Mouse (Mus musculus): Measurements from ENCODE around the gene Slc27a2. TPM values are rescaled to one million over a fixed set of nuclear protein-coding genes. Genes with fewer than 3 reads are reported as not detected.

Gene Slc27a2
- polyA plus RNA-seq, 1 experiment from 2014 or later, result 0.58 TPM

- Histone ChIP-seq H3K36me3 (no peaks in the 10 kb centered on the region), H3K9me3 (peaks cover 8% of the 10 kb centered on the region; the same call in 1 of the 2 replicates), H3K27me3 (ENCODE audit: insufficient read depth, poor library complexity, severe bottlenecking) (no peaks in the 10 kb centered on the region), H3K27ac (no peak overlapping the region), H3K4me1 (replicated peaks) (no peaks in the 10 kb centered on the region), H3K4me3 (no peak overlapping the region)
- DNase-seq (ENCODE audit: low spot score), result no peak
- WGBS, result 75% methylated on average over 1 of the region's 1 CpGs
These were observed 20.0 kb downstream of the Slc27a2 start for GRCm38 (mm10) chr2:126572163-126572562.

GRCm38 (mm10) chr2:126572747-126573146 lies 20.5 kb downstream of the Slc27a2 start:
- no peak overlapping the region for H3K4me3 ChIP-seq
- DNase-seq (ENCODE audit: low spot score), result no peak
- peaks cover 8% of the 10 kb centered on the region; the same call in 1 of the 2 replicates for H3K9me3 ChIP-seq
- no peaks in the 10 kb centered on the region for H3K36me3 ChIP-seq
- WGBS, result 82% methylated on average over 4 of the region's 4 CpGs
- H3K27me3 ChIP-seq (ENCODE audit: insufficient read depth, poor library complexity, severe bottlenecking), result no peaks in the 10 kb centered on the region
- H3K4me1 ChIP-seq (replicated peaks), result no peaks in the 10 kb centered on the region
- H3K27ac ChIP-seq, result no peak overlapping the region

- H3K27ac ChIP-seq, result no peak overlapping the region
- H3K9me3 ChIP-seq, result peaks cover 7% of the 10 kb centered on the region; the same call in 1 of the 2 replicates
- no peak for DNase-seq (ENCODE audit: low spot score)
- H3K27me3 ChIP-seq (ENCODE audit: insufficient read depth, poor library complexity, severe bottlenecking), result no peaks in the 10 kb centered on the region
- no peak overlapping the region for H3K4me3 ChIP-seq
- H3K4me1 ChIP-seq (replicated peaks), result no peaks in the 10 kb centered on the region
- H3K36me3 ChIP-seq, result no peaks in the 10 kb centered on the region
- WGBS, result 82% methylated on average over 11 of the region's 11 CpGs
These were observed 23.4 kb downstream of the Slc27a2 start for GRCm38 (mm10) chr2:126575391-126576176.

GRCm38 (mm10) chr2:126577362-126577761 lies 25.2 kb downstream of the Slc27a2 start:
- Histone ChIP-seq H3K36me3 (no peaks in the 10 kb centered on the region), H3K4me3 (no peak overlapping the region), H3K4me1 (replicated peaks) (no peaks in the 10 kb centered on the region), H3K27ac (no peak overlapping the region), H3K27me3 (ENCODE audit: insufficient read depth, poor library complexity, severe bottlenecking) (no peaks in the 10 kb centered on the region), H3K9me3 (no peaks in the 10 kb centered on the region)
- 91% methylated on average over 5 of the region's 5 CpGs for WGBS
- DNase-seq (ENCODE audit: low spot score), result no peak

- no peak for DNase-seq (ENCODE audit: low spot score)
These were observed 27.1 kb downstream of the Slc27a2 start for GRCm38 (mm10) chr2:126579282-126579681.

GRCm38 (mm10) chr2:126583960-126584359 lies 31.8 kb downstream of the Slc27a2 start:
- DNase-seq (ENCODE audit: low spot score), result no peak
- Histone ChIP-seq H3K36me3 (no peaks in the 10 kb centered on the region), H3K27ac (no peak overlapping the region), H3K27me3 (ENCODE audit: insufficient read depth, poor library complexity, severe bottlenecking) (no peaks in the 10 kb centered on the region), H3K4me1 (replicated peaks) (no peaks in the 10 kb centered on the region), H3K4me3 (no peak overlapping the region), H3K9me3 (no peaks in the 10 kb centered on the region)
- 77% methylated on average over 6 of the region's 6 CpGs for WGBS

More at GRCm38 (mm10) chr2:126579282-126579681, 27.1 kb downstream of the Slc27a2 start:
- H3K36me3 ChIP-seq, result no peaks in the 10 kb centered on the region
- no peaks in the 10 kb centered on the region for H3K9me3 ChIP-seq
- H3K4me1 ChIP-seq (replicated peaks), result no peaks in the 10 kb centered on the region
- no peak overlapping the region for H3K27ac ChIP-seq
- 91% methylated on average over 1 of the region's 1 CpGs for WGBS
- H3K4me3 ChIP-seq, result no peak overlapping the region
- no peaks in the 10 kb centered on the region for H3K27me3 ChIP-seq (ENCODE audit: insufficient read depth, poor library complexity, severe bottlenecking)

GRCm38 (mm10) chr2:126584621-126585369 lies 32.6 kb downstream of the Slc27a2 start:
- no peaks in the 10 kb centered on the region for H3K27me3 ChIP-seq (ENCODE audit: insufficient read depth, poor library complexity, severe bottlenecking)
- no peaks in the 10 kb centered on the region for H3K9me3 ChIP-seq
- no peak overlapping the region for H3K27ac ChIP-seq
- no peaks in the 10 kb centered on the region for H3K4me1 ChIP-seq (replicated peaks)
- no peaks in the 10 kb centered on the region for H3K36me3 ChIP-seq
- no peak for DNase-seq (ENCODE audit: low spot score)
- H3K4me3 ChIP-seq, result no peak overlapping the region
- 85% methylated on average over 8 of the region's 8 CpGs for WGBS

- Histone ChIP-seq H3K36me3 (no peaks in the 10 kb centered on the region), H3K4me3 (no peak overlapping the region), H3K27me3 (ENCODE audit: insufficient read depth, poor library complexity, severe bottlenecking) (no peaks in the 10 kb centered on the region), H3K4me1 (replicated peaks) (no peaks in the 10 kb centered on the region), H3K27ac (no peak overlapping the region), H3K9me3 (no peaks in the 10 kb centered on the region)
- DNase-seq (ENCODE audit: low spot score), result no peak
- 87% methylated on average over 3 of the region's 3 CpGs for WGBS
These were observed 35.3 kb downstream of the Slc27a2 start for GRCm38 (mm10) chr2:126587468-126587867.

- Histone ChIP-seq H3K27me3 (ENCODE audit: insufficient read depth, poor library complexity, severe bottlenecking) (no peaks in the 10 kb centered on the region), H3K27ac (no peak overlapping the region), H3K4me3 (no peak overlapping the region), H3K4me1 (replicated peaks) (0 out of 2 replicates have a peak, but pooled peaks cover 4% of the 10 kb centered on the region), H3K36me3 (no peaks in the 10 kb centered on the region), H3K9me3 (no peaks in the 10 kb centered on the region)
- no peak for DNase-seq (ENCODE audit: low spot score)
- WGBS, result 95% methylated on average over 4 of the region's 4 CpGs
These were observed 39.1 kb downstream of the Slc27a2 start for GRCm38 (mm10) chr2:126591304-126591703.

- H3K27me3 ChIP-seq (ENCODE audit: insufficient read depth, poor library complexity, severe bottlenecking), result no peaks in the 10 kb centered on the region
- no peaks in the 10 kb centered on the region for H3K36me3 ChIP-seq
- WGBS, result 31% methylated on average over 26 of the region's 26 CpGs
- no peaks in the 10 kb centered on the region for H3K9me3 ChIP-seq
- peaks cover 4% of the 10 kb centered on the region; the same call in 1 of the 2 replicates for H3K4me1 ChIP-seq (replicated peaks)
- H3K4me3 ChIP-seq, result peak overlapping the region; percentile 42
- peak overlapping the region; percentile 67; the same call in 1 of the 2 replicates for H3K27ac ChIP-seq
- peak; percentile 71 for DNase-seq (ENCODE audit: low spot score)
These were observed 41.8 kb downstream of the Slc27a2 start for GRCm38 (mm10) chr2:126593831-126594610.

GRCm38 (mm10) chr2:126596347-126597072 lies 44.3 kb downstream of the Slc27a2 start:
- peaks cover 4% of the 10 kb centered on the region; the same call in 1 of the 2 replicates for H3K4me1 ChIP-seq (replicated peaks)
- DNase-seq (ENCODE audit: low spot score), result no peak
- H3K36me3 ChIP-seq, result no peaks in the 10 kb centered on the region
- H3K4me3 ChIP-seq, result no peak overlapping the region
- no peak overlapping the region for H3K27ac ChIP-seq
- H3K9me3 ChIP-seq, result no peaks in the 10 kb centered on the region
- H3K27me3 ChIP-seq (ENCODE audit: insufficient read depth, poor library complexity, severe bottlenecking), result no peaks in the 10 kb centered on the region
- whole genome bisulfite sequencing, result 92% methylated on average over 7 of the region's 7 CpGs
